Mouse (Mus musculus) MEL (cell line): ENCODE results near the gene Dguok.

Experiments
- BHLHE40 ChIP-seq: IDR thresholded peaks from 2 replicates; pipeline ENCODE4 v1.6.1; 2012; ENCODE audit warnings: low read depth, mild to moderate bottlenecking, inconsistent platforms, low read length, improper control_type of control experiment, borderline replicate concordance
- CHD2 ChIP-seq: IDR thresholded peaks from 2 replicates; pipeline ENCODE4 v1.6.1; 2011; ENCODE audit warnings: low read length, improper control_type of control experiment
- CTCF ChIP-seq, 3 experiments: IDR thresholded peaks in 2 of 3; conservative IDR thresholded peaks in 1 of 3; 2 replicates each; pipeline ENCODE4 v1.5.1; 2011 to 2012; ENCODE audit warnings: low read length in 3 of 3, low read depth in 2 of 3, mild to moderate bottlenecking in 2 of 3, improper control_type of control experiment in 1 of 3, inconsistent platforms in 1 of 3, mixed read lengths in 1 of 3, moderate library complexity in 1 of 3; ENCODE audit not compliant: control insufficient read depth in 1 of 3, insufficient read depth in 1 of 3, poor library complexity in 1 of 3, severe bottlenecking in 1 of 3
- E2F4 ChIP-seq: IDR thresholded peaks from 2 replicates; pipeline ENCODE4 v1.6.1; 2011; ENCODE audit warnings: low read depth, low read length, improper control_type of control experiment, borderline replicate concordance
- EP300 ChIP-seq, 2 experiments: IDR thresholded peaks; 2 replicates each; pipeline ENCODE4 v1.6.1; 2011; ENCODE audit warnings: improper control_type of control experiment in 2 of 2, low read length in 2 of 2, low read depth in 1 of 2, mild to moderate bottlenecking in 1 of 2
- ETS1 ChIP-seq: IDR thresholded peaks from 2 replicates; pipeline ENCODE4 v1.6.1; 2012; ENCODE audit warnings: low read depth, mild to moderate bottlenecking, inconsistent platforms, low read length, improper control_type of control experiment, moderate library complexity
- HCFC1 ChIP-seq: IDR thresholded peaks from 2 replicates; pipeline ENCODE4 v1.6.1; 2012; ENCODE audit warnings: low read depth, mild to moderate bottlenecking, inconsistent platforms, low read length, improper control_type of control experiment, moderate library complexity
- MAZ ChIP-seq: IDR thresholded peaks from 2 replicates; pipeline ENCODE4 v1.6.1; 2012; ENCODE audit warnings: low read depth, mild to moderate bottlenecking, inconsistent platforms, low read length, improper control_type of control experiment
- NELFE ChIP-seq: IDR thresholded peaks from 2 replicates; pipeline ENCODE4 v1.6.1; 2011; ENCODE audit warnings: low read depth, low read length, improper control_type of control experiment
- NRF1 ChIP-seq: IDR thresholded peaks from 2 replicates; pipeline ENCODE4 v1.6.1; 2014; ENCODE audit warnings: low read depth, mild to moderate bottlenecking, inconsistent platforms, low read length, improper control_type of control experiment, moderate library complexity; ENCODE audit not compliant: poor library complexity, insufficient read depth, severe bottlenecking
- POLR2A ChIP-seq, 2 experiments: IDR thresholded peaks; 2 replicates each; pipeline ENCODE4 v1.6.1; 2011 to 2012; ENCODE audit warnings: low read length in 2 of 2, mild to moderate bottlenecking in 2 of 2, control low read depth in 1 of 2, improper control_type of control experiment in 1 of 2, low read depth in 1 of 2, moderate library complexity in 1 of 2; ENCODE audit not compliant: control insufficient read depth in 1 of 2, insufficient read depth in 1 of 2, poor library complexity in 1 of 2
- ZKSCAN1 ChIP-seq: IDR thresholded peaks from 2 replicates; pipeline ENCODE4 v1.6.1; 2012; ENCODE audit warnings: low read depth, mild to moderate bottlenecking, inconsistent platforms, low read length, improper control_type of control experiment, moderate library complexity
- ZMIZ1 ChIP-seq: IDR thresholded peaks from 2 replicates; pipeline ENCODE4 v1.6.1; 2012; ENCODE audit warnings: low read depth, mild to moderate bottlenecking, inconsistent platforms, low read length, improper control_type of control experiment, moderate library complexity

DNA sequence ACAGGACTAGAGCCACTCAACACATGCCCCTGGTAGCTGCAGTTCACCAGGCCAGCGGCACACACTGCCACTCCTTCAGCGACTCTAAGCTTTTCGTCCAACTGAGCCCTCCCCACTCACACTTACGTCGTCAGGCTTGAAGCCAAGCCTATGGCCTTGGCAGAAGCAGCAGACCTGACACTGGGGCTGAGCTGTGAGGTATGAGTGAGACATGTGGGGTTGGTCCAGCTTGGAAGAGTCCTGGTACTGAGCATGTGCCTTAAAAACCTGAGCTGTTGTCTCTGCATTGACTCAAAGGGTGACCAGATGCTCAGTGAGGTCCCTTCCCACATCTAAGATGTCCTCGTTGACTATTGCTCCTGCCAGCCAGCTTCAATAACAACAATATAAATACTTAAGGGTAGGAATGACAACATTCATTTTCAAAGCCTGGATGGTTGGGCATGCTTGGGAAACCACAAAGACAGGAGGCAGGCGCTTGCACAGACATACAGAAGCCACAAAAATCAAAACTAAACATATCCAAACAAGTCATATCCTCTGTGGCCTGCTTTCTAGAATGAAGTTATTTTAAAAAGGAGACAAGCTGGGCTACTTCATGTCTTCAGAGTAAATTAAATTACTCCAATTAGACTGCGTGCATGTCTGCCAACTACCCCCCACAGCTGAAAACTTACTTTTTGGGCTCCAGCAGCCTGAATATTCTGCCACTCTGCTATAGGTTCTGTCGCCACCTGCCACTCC is 10.6 kb downstream of the Dguok start:
- no peak for TF ChIP-seq ETS1
- no peak for TF ChIP-seq POLR2A (IDR thresholded peaks at IDR 0.05; ENCODE audit: control insufficient read depth in 1 of 2, insufficient read depth in 1 of 2, low read depth in 1 of 2, low read length in 2 of 2, poor library complexity in 1 of 2)
- TF ChIP-seq ZKSCAN1 = no peak
- TF ChIP-seq HCFC1 = no peak
- TF ChIP-seq MAZ = no peak
- TF ChIP-seq CTCF (IDR thresholded peaks at IDR 0.05 in 2 of 3, conservative IDR thresholded peaks at IDR 0.05 in 1 of 3; ENCODE audit: control insufficient read depth in 1 of 3, insufficient read depth in 1 of 3, low read depth in 2 of 3, low read length in 3 of 3, poor library complexity in 1 of 3, severe bottlenecking in 1 of 3) = no peak
- TF ChIP-seq NELFE = no peak
- no peak for TF ChIP-seq E2F4
- TF ChIP-seq CHD2 = no peak
- TF ChIP-seq EP300 (IDR thresholded peaks at IDR 0.05; ENCODE audit: low read depth in 1 of 2, low read length in 2 of 2) = no peak
- TF ChIP-seq ZMIZ1 = no peak
- TF ChIP-seq NRF1 = no peak
- TF ChIP-seq BHLHE40 = no peak
